Mouse (Mus musculus): ENCODE data around the gene Gm16253. TPM values are rescaled to one million over a fixed set of nuclear protein-coding genes. Genes with fewer than 3 reads are reported as not detected.

Gene Gm16253
- polyA plus RNA-seq, 1 experiment from 2014 or later = 2.1 TPM

- peaks cover 67% of the 10 kb centered on the region for H3K4me1 ChIP-seq
- peak within 1 kb of the TSS; percentile 51 for H3K9ac ChIP-seq
- peak within 1 kb of the TSS; percentile 53 for H3K27ac ChIP-seq
- ATAC-seq (replicated peaks) = no peak
- no peaks in the 10 kb centered on the region for H3K9me3 ChIP-seq
- no peaks in the 10 kb centered on the region for H3K36me3 ChIP-seq (replicated peaks)
- H3K4me3 ChIP-seq = peak within 1 kb of the TSS; percentile 51
- H3K4me2 ChIP-seq = peak within 1 kb of the TSS; percentile 95
- WGBS = under 1% methylated on average over 17 of the region's 23 CpGs
- peaks cover 3% of the 10 kb centered on the region; the same call in 1 of the 2 replicates for H3K27me3 ChIP-seq (replicated peaks)
Observed at GRCm38 (mm10) chr3:96596228-96596707, 19.5 kb downstream of the Gm16253 start, which contains the start of gene Ankrd34a. TSS of gene Ankrd34a (plus strand) at chr3:96596636.

GRCm38 (mm10) chr3:96596855-96597254 is 20.1 kb downstream of the Gm16253 start:
- Histone ChIP-seq H3K27me3 (replicated peaks) (peaks cover 3% of the 10 kb centered on the region; the same call in 1 of the 2 replicates), H3K9me3 (no peaks in the 10 kb centered on the region), H3K36me3 (replicated peaks) (no peaks in the 10 kb centered on the region), H3K4me2 (peak overlapping the region; percentile 95), H3K27ac (peak overlapping the region; percentile 53), H3K9ac (peak overlapping the region; percentile 51), H3K4me3 (peak overlapping the region; percentile 51), H3K4me1 (peaks cover 69% of the 10 kb centered on the region)
- 5% methylated on average over 12 of the region's 12 CpGs for WGBS
- no peak for ATAC-seq (replicated peaks)

- H3K9ac ChIP-seq = peak overlapping the region; percentile 51
- peak overlapping the region; percentile 95 for H3K4me2 ChIP-seq
- H3K27ac ChIP-seq = peak overlapping the region; percentile 53
- peaks cover 72% of the 10 kb centered on the region for H3K4me1 ChIP-seq
- WGBS = under 1% methylated on average over 40 of the region's 40 CpGs
- H3K27me3 ChIP-seq (replicated peaks) = peaks cover 3% of the 10 kb centered on the region; the same call in 1 of the 2 replicates
- no peak for ATAC-seq (replicated peaks)
- no peaks in the 10 kb centered on the region for H3K36me3 ChIP-seq (replicated peaks)
- peak overlapping the region; percentile 51 for H3K4me3 ChIP-seq
- H3K9me3 ChIP-seq = no peaks in the 10 kb centered on the region
Observed at GRCm38 (mm10) chr3:96597435-96597891, 20.7 kb downstream of the Gm16253 start.

DNA sequence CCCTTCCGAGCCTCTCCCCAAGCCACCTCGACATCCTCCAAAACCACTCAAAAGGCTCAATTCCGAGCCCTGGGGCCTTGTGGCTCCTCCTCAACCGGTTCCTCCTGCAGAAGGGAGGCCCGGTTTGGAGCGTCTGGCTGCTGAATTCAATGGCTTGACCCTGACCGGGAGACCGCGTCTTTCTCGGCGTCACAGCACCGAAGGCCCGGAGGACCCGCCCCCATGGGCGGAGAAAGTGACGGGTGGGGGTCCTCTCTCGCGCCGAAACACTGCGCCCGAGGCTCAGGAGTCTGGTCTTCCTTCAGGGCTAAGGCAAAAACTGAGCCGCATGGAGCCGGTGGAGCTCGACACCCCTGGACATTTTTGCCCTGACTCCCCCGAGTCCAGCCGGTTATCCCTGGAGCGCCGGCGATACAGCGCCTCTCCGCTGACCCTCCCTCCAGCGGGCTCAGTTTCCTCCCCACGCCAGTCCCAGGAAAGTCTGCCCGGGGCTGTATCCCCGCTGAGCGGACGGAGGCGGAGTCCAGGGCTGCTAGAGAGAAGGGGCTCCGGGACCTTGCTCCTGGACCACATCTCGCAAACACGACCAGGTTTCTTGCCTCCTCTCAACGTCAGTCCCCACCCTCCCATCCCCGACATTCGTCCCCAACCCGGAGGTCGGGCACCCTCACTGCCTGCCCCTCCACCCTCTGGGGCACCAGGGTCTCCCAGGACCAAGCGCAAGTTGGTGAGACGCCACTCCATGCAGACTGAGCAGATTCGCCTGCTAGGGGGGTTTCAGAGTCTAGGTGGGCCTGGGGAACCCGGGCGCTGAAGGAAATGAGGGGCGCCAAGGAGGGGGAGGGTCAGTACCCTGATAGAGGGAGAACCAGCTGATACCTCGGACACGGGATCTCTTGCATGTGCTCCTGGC is 21.6 kb downstream of the Gm16253 start:
- Histone ChIP-seq H3K27ac (peak overlapping the region; percentile 53), H3K4me2 (peak overlapping the region; percentile 95), H3K4me1 (peaks cover 73% of the 10 kb centered on the region), H3K27me3 (replicated peaks) (peaks cover 3% of the 10 kb centered on the region; the same call in 1 of the 2 replicates), H3K9ac (peak overlapping the region; percentile 51), H3K4me3 (peak overlapping the region; percentile 51), H3K9me3 (no peaks in the 10 kb centered on the region), H3K36me3 (replicated peaks) (no peaks in the 10 kb centered on the region)
- WGBS = 2% methylated on average over 54 of the region's 54 CpGs
- no peak for ATAC-seq (replicated peaks)

- Histone ChIP-seq H3K27me3 (replicated peaks) (peaks cover 3% of the 10 kb centered on the region; the same call in 1 of the 2 replicates), H3K4me3 (peak overlapping the region; percentile 51; the same call in 1 of the 2 replicates), H3K4me2 (peak overlapping the region; percentile 95), H3K4me1 (peaks cover 79% of the 10 kb centered on the region), H3K9ac (no peak overlapping the region), H3K27ac (no peak overlapping the region), H3K9me3 (no peaks in the 10 kb centered on the region), H3K36me3 (replicated peaks) (no peaks in the 10 kb centered on the region)
- ATAC-seq (replicated peaks) = no peak
- 54% methylated on average over 8 of the region's 8 CpGs for WGBS
Observed at GRCm38 (mm10) chr3:96599069-96599393, 22.2 kb downstream of the Gm16253 start.

- H3K27me3 ChIP-seq (replicated peaks) = peaks cover 3% of the 10 kb centered on the region; the same call in 1 of the 2 replicates
- H3K4me3 ChIP-seq = no peak overlapping the region
- no peak for ATAC-seq (replicated peaks)
- peaks cover 83% of the 10 kb centered on the region for H3K4me1 ChIP-seq
- 68% methylated on average over 3 of the region's 3 CpGs for WGBS
- no peaks in the 10 kb centered on the region for H3K36me3 ChIP-seq (replicated peaks)
- no peaks in the 10 kb centered on the region for H3K9me3 ChIP-seq
- H3K27ac ChIP-seq = no peak overlapping the region
- no peak overlapping the region for H3K9ac ChIP-seq
- H3K4me2 ChIP-seq = peak overlapping the region; percentile 95; the same call in 1 of the 2 replicates
Observed at GRCm38 (mm10) chr3:96599411-96599810, 22.6 kb downstream of the Gm16253 start.

GRCm38 (mm10) chr3:96600639-96601250 is 24.0 kb downstream of the Gm16253 start, which contains the start of gene Lix1l:
TSS of gene Lix1l (plus strand) at chr3:96601149.
- ATAC-seq (replicated peaks) = peak; percentile 94
- peak within 1 kb of the TSS; percentile 80 for H3K4me3 ChIP-seq
- H3K4me2 ChIP-seq = peak within 1 kb of the TSS; percentile 79
- peak within 1 kb of the TSS; percentile 93 for H3K27ac ChIP-seq
- H3K4me1 ChIP-seq = peaks cover 91% of the 10 kb centered on the region
- H3K9me3 ChIP-seq = no peaks in the 10 kb centered on the region
- under 1% methylated on average over 27 of the region's 27 CpGs for WGBS
- no peaks in the 10 kb centered on the region for H3K27me3 ChIP-seq (replicated peaks)
- peak within 1 kb of the TSS; percentile 82 for H3K9ac ChIP-seq
- no peaks in the 10 kb centered on the region for H3K36me3 ChIP-seq (replicated peaks)

DNA sequence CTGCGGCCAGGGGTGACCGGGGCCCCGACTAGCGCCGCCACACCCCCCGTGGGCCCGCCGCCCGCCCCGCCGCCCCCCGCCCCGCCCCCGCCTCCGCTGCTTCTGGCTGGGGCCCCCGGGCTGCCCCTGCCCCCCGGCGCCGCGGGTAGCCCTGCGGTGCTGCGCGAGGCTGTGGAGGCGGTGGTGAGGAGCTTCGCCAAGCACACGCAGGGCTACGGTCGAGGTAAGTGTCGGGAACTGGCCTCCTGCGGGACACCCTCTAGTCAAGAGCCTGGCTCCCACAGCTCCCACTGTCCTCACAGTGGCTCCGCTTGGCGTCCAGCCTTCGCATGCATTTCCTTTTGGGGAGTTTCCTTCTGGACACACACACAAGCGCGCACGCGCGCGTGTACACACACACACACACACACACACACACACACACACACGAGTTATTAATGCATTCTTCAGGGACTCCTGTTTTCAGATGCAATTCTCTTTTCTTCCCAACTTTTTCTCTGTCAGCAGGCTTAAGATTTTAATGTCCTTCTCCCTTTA is 24.5 kb downstream of the Gm16253 start:
- peak overlapping the region; percentile 82 for H3K9ac ChIP-seq
- peak overlapping the region; percentile 93 for H3K27ac ChIP-seq
- no peaks in the 10 kb centered on the region for H3K27me3 ChIP-seq (replicated peaks)
- no peaks in the 10 kb centered on the region for H3K36me3 ChIP-seq (replicated peaks)
- ATAC-seq (replicated peaks) = peak; percentile 78
- WGBS = 2% methylated on average over 34 of the region's 40 CpGs
- H3K4me3 ChIP-seq = peak overlapping the region; percentile 80
- peaks cover 85% of the 10 kb centered on the region for H3K4me1 ChIP-seq
- peak overlapping the region; percentile 79 for H3K4me2 ChIP-seq
- no peaks in the 10 kb centered on the region for H3K9me3 ChIP-seq

DNA sequence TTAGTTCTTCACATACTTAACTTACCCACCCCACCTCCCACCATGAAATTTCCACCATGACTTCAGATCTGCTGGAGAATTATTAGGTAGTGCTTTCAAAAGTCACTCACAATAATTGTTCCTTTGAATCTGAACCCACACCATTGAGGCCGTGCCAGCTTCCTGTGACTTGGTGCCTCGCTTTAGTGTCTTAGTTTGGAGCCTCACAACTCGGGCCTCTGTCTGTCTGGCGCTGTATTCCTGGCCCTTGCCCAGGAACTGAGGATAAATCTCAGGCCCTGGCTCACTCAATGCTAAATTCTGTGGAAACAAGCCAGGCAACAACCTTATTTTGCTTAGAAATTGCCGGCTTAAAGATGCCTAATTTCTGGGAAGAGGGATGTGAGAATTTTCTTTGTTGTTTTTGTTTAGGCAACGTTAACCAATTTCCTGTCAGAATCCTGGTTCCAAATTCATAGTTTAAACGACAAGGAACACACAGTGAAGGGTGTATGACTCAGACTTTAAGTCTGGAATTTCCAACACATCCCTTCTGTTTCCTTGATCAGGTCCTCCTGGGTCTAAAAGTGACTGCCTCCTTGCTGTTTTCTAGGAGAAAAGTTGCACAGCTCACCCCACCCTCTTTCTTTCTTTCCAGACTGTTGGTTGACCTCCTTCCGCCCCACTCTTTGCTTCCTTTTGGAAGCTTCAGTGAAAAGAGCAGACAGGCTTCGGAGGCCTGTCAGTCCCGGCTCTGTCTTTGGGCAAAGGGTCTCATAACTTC is 25.3 kb downstream of the Gm16253 start:
- Histone ChIP-seq H3K9me3 (no peaks in the 10 kb centered on the region), H3K4me2 (peak overlapping the region; percentile 79), H3K4me1 (peaks cover 77% of the 10 kb centered on the region), H3K36me3 (replicated peaks) (no peaks in the 10 kb centered on the region), H3K27me3 (replicated peaks) (no peaks in the 10 kb centered on the region), H3K9ac (peak overlapping the region; percentile 82), H3K4me3 (peak overlapping the region; percentile 80), H3K27ac (peak overlapping the region; percentile 93)
- WGBS = 8% methylated on average over 10 of the region's 10 CpGs
- ATAC-seq (replicated peaks) = no peak

- no peaks in the 10 kb centered on the region for H3K36me3 ChIP-seq (replicated peaks)
- peaks cover 71% of the 10 kb centered on the region for H3K4me1 ChIP-seq
- H3K27ac ChIP-seq = peak overlapping the region; percentile 93
- H3K9ac ChIP-seq = peak overlapping the region; percentile 82
- H3K4me3 ChIP-seq = peak overlapping the region; percentile 80
- ATAC-seq (replicated peaks) = no peak
- H3K4me2 ChIP-seq = peak overlapping the region; percentile 79
- H3K27me3 ChIP-seq (replicated peaks) = no peaks in the 10 kb centered on the region
- H3K9me3 ChIP-seq = no peaks in the 10 kb centered on the region
- WGBS = 21% methylated on average over 5 of the region's 5 CpGs
Observed at GRCm38 (mm10) chr3:96602704-96603084, 25.9 kb downstream of the Gm16253 start.

GRCm38 (mm10) chr3:96603311-96603710 is 26.5 kb downstream of the Gm16253 start:
- peaks cover 65% of the 10 kb centered on the region for H3K4me1 ChIP-seq

More at GRCm38 (mm10) chr3:96603311-96603710, 26.5 kb downstream of the Gm16253 start:
- ATAC-seq (replicated peaks) = no peak
- Histone ChIP-seq H3K36me3 (replicated peaks) (no peaks in the 10 kb centered on the region), H3K9me3 (no peaks in the 10 kb centered on the region), H3K27me3 (replicated peaks) (no peaks in the 10 kb centered on the region), H3K27ac (peak overlapping the region; percentile 93), H3K9ac (peak overlapping the region; percentile 17), H3K4me2 (peak overlapping the region; percentile 79), H3K4me3 (peak overlapping the region; percentile 80)
- WGBS = 31% methylated on average over 5 of the region's 5 CpGs

Data from midbrain, embryonic 15.5 days (tissue).